Mouse (Mus musculus) adrenal gland, adult 8-10 months (tissue): ENCODE results near the gene Shtn1. TPM values are rescaled to one million over a fixed set of nuclear protein-coding genes. Genes with fewer than 3 reads are reported as not detected.
A peak's percentile ranks its signal among the peaks of the same experiment; 100 is the strongest.

Experiments
- DNase-seq: peaks from one replicate; pipeline ENCODE4 v3.0.0; 2022
- total RNA-seq, 4 experiments: library from RNA; stranded (reverse); gene quantifications; 2 replicates each; pipeline ENCODE4 v1.2.4; 2022

Gene Shtn1
- total RNA-seq, 4 experiments from 2014 or later = 18.8 to 31.5 (median 25.7) TPM

- DNase-seq = no peak
Measured at GRCm38 (mm10) chr19:59051622-59052021, 24.3 kb downstream of the Shtn1 start.

- DNase-seq = no peak
Measured at GRCm38 (mm10) chr19:59048852-59049251, 27.0 kb downstream of the Shtn1 start.

- DNase-seq = no peak
Measured at GRCm38 (mm10) chr19:59047511-59047910, 28.4 kb downstream of the Shtn1 start.

GRCm38 (mm10) chr19:59041086-59041485, 34.8 kb downstream of the Shtn1 start:
- no peak for DNase-seq

- no peak for DNase-seq
Measured at GRCm38 (mm10) chr19:59038793-59039192, 37.1 kb downstream of the Shtn1 start.

GRCm38 (mm10) chr19:59036811-59037210, 39.1 kb downstream of the Shtn1 start:
- DNase-seq = no peak

GRCm38 (mm10) chr19:59033241-59033640, 42.7 kb downstream of the Shtn1 start:
- DNase-seq = no peak

- DNase-seq = no peak
Measured at GRCm38 (mm10) chr19:59030221-59030620, 45.7 kb downstream of the Shtn1 start.

- no peak for DNase-seq
Measured at GRCm38 (mm10) chr19:59029011-59029410, 46.9 kb downstream of the Shtn1 start.

- DNase-seq = no peak
Measured at GRCm38 (mm10) chr19:59028130-59028529, 47.8 kb downstream of the Shtn1 start.

- DNase-seq = no peak
Measured at GRCm38 (mm10) chr19:59023876-59024275, 52.0 kb downstream of the Shtn1 start.

- no peak for DNase-seq
Measured at GRCm38 (mm10) chr19:59021644-59022043, 54.3 kb downstream of the Shtn1 start.

GRCm38 (mm10) chr19:59010802-59011201, 65.1 kb downstream of the Shtn1 start:
- DNase-seq = no peak

- DNase-seq = no peak
Measured at GRCm38 (mm10) chr19:59006577-59007340, 69.1 kb downstream of the Shtn1 start.

GRCm38 (mm10) chr19:59002827-59003226, 73.1 kb downstream of the Shtn1 start:
- DNase-seq = no peak

- no peak for DNase-seq
Measured at GRCm38 (mm10) chr19:58981571-58981970, 94.3 kb downstream of the Shtn1 start.

GRCm38 (mm10) chr19:58980056-58980440, 95.9 kb downstream of the Shtn1 start:
- no peak for DNase-seq

GRCm38 (mm10) chr19:58979436-58980055, 96.4 kb downstream of the Shtn1 start:
- DNase-seq = peak; percentile 35

- DNase-seq = peak; percentile 44
Measured at GRCm38 (mm10) chr19:58978401-58979171, 97.3 kb downstream of the Shtn1 start.

GRCm38 (mm10) chr19:58975216-58975863, 100.6 kb downstream of the Shtn1 start:
- DNase-seq = no peak

- DNase-seq = peak; percentile 45
Measured at GRCm38 (mm10) chr19:58974126-58974525, 101.8 kb downstream of the Shtn1 start.

- DNase-seq = no peak
Measured at GRCm38 (mm10) chr19:58970826-58971225, 105.1 kb downstream of the Shtn1 start.
